Mouse (Mus musculus): ENCODE measurements at regions not wholly inside any gene's neighbourhood (a gene's known extent, or its start where the extent isn't known, plus 50 kb on each side); places are given as distances from the start of the nearest gene placed in this dataset.

- no peak for DNase-seq
These were observed 109.6 kb upstream of the Zbtb40 start for GRCm38 (mm10) chr4:137158201-137158600.

GRCm38 (mm10) chr4:137156441-137157105 is 108.0 kb upstream of the Zbtb40 start:
- DNase-seq = no peak

- no peak for DNase-seq
These were observed 100.2 kb upstream of the Zbtb40 start for GRCm38 (mm10) chr4:137148756-137149155.

GRCm38 (mm10) chr4:137147795-137148194 is 99.2 kb upstream of the Zbtb40 start:
- no peak for DNase-seq

GRCm38 (mm10) chr4:137146326-137146725 is 97.7 kb upstream of the Zbtb40 start:
- no peak for DNase-seq

- DNase-seq = no peak
These were observed 93.7 kb upstream of the Zbtb40 start for GRCm38 (mm10) chr4:137142316-137142715.

- DNase-seq = no peak
These were observed 90.6 kb upstream of the Zbtb40 start for GRCm38 (mm10) chr4:137139051-137139705.

GRCm38 (mm10) chr4:137138127-137138526 is 89.5 kb upstream of the Zbtb40 start:
- no peak for DNase-seq

GRCm38 (mm10) chr4:137136313-137136712 is 87.7 kb upstream of the Zbtb40 start:
- DNase-seq = no peak

GRCm38 (mm10) chr4:137135792-137136191 is 87.2 kb upstream of the Zbtb40 start:
- DNase-seq = no peak

- DNase-seq = no peak
These were observed 86.0 kb upstream of the Zbtb40 start for GRCm38 (mm10) chr4:137134553-137134952.

GRCm38 (mm10) chr4:137133789-137134188 is 85.2 kb upstream of the Zbtb40 start:
- no peak for DNase-seq

GRCm38 (mm10) chr4:137130619-137131212 is 82.1 kb upstream of the Zbtb40 start:
- DNase-seq = no peak

GRCm38 (mm10) chr4:137128152-137128551 is 79.6 kb upstream of the Zbtb40 start:
- no peak for DNase-seq

- DNase-seq = no peak
These were observed 73.1 kb upstream of the Zbtb40 start for GRCm38 (mm10) chr4:137121684-137122083.

- DNase-seq = no peak
These were observed 72.0 kb upstream of the Zbtb40 start for GRCm38 (mm10) chr4:137120597-137120996.

- DNase-seq = no peak
These were observed 69.7 kb upstream of the Zbtb40 start for GRCm38 (mm10) chr4:137118332-137118715.

GRCm38 (mm10) chr4:137117471-137118331 is 69.1 kb upstream of the Zbtb40 start:
- DNase-seq = peak; percentile 43 to 65

- no peak for DNase-seq
These were observed 66.5 kb upstream of the Zbtb40 start for GRCm38 (mm10) chr4:137115062-137115461.

GRCm38 (mm10) chr4:137110276-137110675 is 61.7 kb upstream of the Zbtb40 start:
- no peak for DNase-seq

GRCm38 (mm10) chr4:137104447-137105044 is 55.9 kb upstream of the Zbtb40 start:
- no peak for DNase-seq

GRCm38 (mm10) chr4:137101169-137101568 is 52.6 kb upstream of the Zbtb40 start:
- DNase-seq = no peak

GRCm38 (mm10) chr4:137100756-137101155 is 52.2 kb upstream of the Zbtb40 start:
- DNase-seq = no peak
